Mouse (Mus musculus): Measurements from ENCODE around the gene Idua.

The Idua gene

DNA sequence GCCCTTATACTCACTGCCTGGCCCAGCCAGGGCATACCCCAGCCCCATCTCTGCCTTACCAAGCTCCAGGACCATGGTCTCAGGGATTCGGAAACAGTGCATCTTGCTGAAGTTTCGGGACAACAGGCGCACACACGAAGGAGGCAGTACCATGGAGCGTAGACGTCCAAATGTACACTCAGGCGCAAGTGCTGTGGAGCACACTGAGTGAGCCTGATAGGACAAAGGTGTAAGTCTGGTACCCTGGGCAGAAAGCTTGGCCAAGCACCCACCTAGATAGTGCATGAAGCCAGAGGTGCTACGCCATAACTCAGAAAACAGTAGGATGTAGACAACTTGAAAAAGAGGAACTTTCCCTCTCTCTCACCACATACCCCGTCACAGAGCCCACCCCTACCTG is 4.8 kb upstream of the Idua start:
- DNase-seq = no peak

- no peak for DNase-seq
Measured at GRCm38 (mm10) chr5:108655891-108656650, 4.1 kb upstream of the Idua start.

GRCm38 (mm10) chr5:108657406-108657805 is 2.7 kb upstream of the Idua start:
- no peak for DNase-seq

GRCm38 (mm10) chr5:108658611-108659010 is 1.5 kb upstream of the Idua start:
- no peak for DNase-seq

GRCm38 (mm10) chr5:108660632-108661268 is 619 bp downstream of the Idua start:
- DNase-seq = peak; percentile 92 to 96

DNA sequence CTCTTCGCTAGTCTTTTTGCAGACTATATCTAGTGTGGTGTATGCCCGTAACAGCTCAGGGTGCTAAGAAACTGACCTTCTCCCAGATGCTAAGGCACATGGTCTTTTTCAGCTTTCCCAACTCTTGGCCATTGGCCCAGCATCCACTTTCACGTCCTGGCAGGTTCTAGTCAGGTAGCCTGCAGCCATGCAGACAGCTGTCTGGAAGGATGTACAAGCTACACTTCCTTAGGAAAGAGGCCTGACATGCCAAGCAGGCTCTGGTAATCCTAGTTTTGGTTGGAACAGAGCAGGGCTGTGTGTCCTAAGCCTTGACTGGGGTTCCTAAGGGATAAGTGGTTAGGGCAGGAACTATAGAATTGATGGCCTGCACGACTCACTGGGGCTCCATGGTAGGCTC is 2.6 kb downstream of the Idua start:
- DNase-seq = no peak

DNA sequence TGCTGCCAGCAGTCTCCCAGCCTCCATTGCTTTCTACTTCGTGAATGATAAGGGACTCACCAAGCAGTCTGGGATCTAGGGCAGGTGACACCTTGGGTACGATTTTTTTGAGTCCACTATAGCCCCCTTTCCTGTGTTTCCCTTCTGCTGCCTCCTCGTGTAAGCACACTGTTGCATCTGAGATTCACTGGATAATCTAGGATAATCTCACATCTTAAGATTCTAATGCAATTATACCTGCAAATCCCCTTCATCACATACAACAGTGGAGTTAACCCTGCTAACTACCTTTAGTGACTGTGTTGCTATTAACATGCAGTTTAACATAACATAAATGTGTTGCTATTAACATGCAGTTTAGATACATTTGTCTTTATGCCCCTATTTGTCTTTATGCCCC is 4.9 kb downstream of the Idua start:
- DNase-seq = no peak

GRCm38 (mm10) chr5:108667370-108667769 is 7.2 kb downstream of the Idua start:
- no peak for DNase-seq

GRCm38 (mm10) chr5:108668387-108668932 is 8.3 kb downstream of the Idua start:
- no peak for DNase-seq

GRCm38 (mm10) chr5:108668977-108669936 is 9.1 kb downstream of the Idua start, which contains the start of gene Dgkq:
Gene Dgkq, minus strand, starts transcription at chr5:108669672.
- peak; percentile 92 for DNase-seq

DNA sequence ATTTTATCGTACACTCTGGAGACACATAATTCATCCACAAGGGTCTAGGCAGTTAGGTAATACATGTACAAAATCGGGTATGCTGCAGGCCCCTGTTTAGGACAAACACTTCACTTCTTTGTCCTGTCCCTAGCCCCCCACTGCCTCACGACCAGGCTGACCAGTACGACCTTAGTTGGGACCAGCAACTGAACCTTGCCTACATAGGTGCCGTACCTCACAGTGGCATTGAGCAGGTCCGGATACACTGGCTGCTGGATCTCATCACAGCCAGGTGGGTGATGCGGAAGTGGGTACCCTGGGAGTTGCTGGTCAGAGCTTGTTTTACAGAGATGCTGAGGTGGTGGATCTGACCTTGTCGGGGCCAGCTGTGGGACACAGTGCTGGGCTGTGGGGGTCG is 9.9 kb downstream of the Idua start:
- no peak for DNase-seq

DNA sequence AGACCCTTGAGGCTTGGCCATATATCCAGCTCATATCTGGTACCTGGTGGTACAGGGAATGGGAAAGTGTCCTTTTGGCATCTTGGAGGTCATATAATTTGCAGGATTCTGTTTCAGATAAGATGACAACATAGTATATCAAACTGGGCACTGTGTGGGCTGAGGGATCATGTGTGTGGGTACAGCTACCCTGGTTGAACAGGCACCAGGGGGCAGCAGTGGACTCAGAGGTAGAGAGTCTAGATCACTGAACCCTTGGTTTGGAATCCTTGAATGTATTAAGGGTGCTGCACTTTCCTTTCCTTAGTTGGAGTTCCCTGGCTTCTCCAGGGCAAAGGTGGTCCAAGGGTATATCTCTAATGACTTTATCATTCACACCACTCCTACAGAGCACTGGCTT is 10.7 kb downstream of the Idua start:
- peak in 1 of 2 experiments; percentile 63 for DNase-seq

DNA sequence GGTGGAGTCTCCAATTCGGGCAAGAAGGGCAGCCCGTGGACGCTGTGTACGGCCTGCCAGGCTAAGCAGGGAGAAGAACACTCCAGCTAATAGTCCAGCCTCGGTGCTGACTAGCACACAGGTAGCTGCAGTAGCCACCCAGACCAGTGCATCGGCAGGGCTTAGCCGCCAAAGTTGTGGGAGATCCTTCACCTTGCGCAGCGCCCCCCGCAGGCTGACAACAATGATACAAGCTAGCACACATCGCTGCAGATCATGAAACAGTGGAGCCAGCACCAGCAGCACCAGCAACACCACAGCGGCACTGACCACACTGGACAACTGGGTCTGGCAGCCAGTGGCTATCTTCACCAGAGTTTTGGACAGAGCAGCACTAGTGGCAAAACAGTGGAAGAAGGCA is 11.6 kb downstream of the Idua start:
- DNase-seq = no peak

GRCm38 (mm10) chr5:108674624-108675023 is 14.5 kb downstream of the Idua start:
- DNase-seq = no peak

GRCm38 (mm10) chr5:108675251-108675816 is 15.2 kb downstream of the Idua start, which contains the start of gene Slc26a1:
Gene Slc26a1, minus strand, starts transcription at chr5:108675569.
- DNase-seq = no peak

DNA sequence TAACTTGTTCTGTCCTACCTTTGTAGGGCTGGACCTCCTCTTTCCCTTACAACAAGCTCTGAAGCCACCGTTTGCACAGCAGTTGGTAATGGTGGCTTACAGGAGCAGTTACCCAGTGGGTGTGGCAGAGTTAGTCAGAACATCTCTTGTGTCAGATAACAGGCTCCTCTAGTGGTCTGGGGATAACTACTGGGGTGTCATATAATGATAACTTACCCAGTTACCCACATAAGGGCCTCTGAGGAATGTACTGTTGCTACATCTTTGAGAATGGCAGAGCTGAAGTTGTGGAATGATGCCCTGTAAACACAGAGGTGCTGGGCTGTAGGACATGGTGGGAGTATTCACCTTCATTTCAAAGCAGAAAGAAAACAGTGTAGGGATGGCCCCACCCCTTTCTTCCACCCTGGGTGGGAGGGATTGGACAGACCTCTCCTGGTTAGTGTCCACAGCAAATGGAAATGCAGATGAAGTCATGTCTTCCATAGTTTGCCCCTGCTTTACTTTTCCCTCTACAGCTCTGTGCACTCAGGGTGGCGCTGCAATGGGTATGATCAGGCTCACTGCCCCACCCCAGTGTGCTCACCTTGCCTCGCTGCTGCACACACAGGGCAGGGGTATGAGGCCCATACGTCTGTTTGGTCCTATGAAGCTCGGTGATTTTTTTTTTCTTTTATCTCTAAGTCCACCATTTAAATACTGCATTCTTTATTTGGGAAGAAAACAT is 16.8 kb downstream of the Idua start:
- peak in 1 of 2 experiments; percentile 57 for DNase-seq

DNA sequence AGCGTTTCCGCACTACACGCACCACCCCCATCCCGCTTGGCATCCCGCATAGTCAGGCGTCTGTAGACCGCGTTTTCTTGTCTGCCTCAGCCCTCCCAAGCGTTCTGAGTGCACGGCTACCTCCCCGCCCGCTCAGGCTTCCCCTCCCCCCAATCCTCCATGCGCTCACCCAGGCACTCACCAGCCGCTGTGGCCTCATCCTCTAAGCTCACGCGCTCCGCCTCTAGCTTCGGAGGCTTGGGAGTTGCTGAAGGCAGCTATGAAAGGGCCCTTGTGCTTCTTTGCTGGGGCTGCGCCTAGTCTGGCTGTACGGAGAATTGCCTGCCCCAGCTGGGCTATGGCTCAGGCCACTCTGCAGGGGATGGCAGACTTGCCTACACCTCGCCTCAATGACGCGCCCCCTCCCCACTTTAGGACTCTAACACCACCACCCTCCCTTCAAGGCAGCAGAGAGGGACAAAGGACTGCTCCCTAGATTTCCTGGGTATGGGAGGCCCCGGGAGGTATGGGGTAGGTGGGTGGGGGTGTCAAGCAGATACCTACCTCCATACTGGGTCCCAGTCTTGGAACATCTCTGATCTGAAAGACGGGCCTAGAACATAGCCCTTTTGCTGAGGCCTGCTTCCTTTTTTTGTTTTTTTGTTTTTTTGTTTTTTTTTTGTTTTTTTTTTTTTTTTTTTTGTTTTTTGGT is 17.6 kb downstream of the Idua start:
- peak; percentile 75 to 83 for DNase-seq

DNA sequence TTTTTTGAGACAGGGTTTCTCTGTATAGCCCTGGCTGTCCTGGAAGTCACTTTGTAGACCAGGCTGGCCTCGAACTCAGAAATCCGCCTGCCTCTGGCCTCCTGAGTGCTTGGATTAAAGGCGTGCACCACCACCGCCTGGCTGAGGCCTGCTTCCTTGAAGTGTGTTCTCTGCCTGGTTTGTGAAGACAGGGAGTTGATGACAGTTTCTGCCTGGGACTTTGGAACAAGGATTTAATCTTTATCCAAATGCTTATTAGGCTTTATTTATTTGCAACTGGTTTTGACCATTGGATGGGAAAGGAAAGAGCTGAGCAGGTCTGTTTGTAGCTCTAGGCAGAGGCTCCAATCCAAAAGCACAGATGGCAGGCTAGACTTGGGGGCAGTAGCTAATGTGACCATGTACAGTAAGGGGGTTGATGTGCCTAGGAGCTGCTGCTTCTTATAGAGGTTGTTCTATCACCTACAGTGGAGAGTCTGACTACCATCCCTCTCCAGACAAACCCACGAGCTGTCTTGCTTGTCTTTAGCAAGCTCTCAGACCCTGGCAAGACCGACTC is 18.2 kb downstream of the Idua start:
- peak; percentile 35 to 42 for DNase-seq

- no peak for DNase-seq
Measured at GRCm38 (mm10) chr5:108679909-108680308, 19.8 kb downstream of the Idua start.

DNA sequence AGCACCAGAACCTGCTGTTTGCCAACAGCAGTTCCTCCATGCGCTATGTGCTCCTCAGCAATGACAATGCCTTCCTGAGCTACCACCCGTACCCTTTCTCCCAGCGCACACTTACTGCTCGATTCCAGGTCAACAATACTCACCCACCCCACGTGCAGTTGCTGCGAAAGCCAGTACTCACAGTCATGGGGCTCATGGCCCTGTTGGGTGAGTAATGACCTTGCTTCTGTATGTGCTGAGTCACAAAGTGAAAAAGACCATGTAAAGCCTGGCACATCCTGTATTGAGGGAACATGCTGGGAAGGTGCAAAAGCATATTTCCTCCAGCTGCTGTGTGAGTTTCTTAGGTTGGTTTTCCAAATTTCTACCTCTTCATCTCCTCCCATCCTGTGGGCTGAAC is 20.7 kb downstream of the Idua start:
- no peak for DNase-seq

DNA sequence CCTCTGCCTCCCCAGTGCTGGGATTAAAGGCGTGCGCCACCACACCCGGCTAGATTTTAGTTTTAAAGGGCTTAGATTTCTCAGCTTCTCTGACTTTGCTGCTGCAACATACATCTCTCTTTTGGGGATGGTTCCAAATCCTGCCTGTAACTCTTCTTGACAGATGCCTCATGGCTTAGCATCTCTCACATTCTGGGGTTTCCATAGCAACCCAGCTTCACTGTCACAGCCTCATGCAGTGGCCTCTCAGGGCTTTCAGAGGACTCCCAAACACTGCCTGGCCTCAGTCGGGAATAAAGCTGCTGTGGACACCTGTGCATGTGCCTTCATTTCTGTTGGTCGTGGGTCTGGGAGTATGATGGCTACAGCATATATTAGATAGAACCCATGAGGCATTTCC is 29.0 kb downstream of the Idua start:
- no peak for DNase-seq
